Mouse (Mus musculus) embryonic facial prominence, embryonic 14.5 days (tissue): ENCODE data around the gene Tas2r136. TPM values are rescaled to one million over a fixed set of nuclear protein-coding genes. Genes with fewer than 3 reads are reported as not detected.
A peak's percentile ranks its signal among the peaks of the same experiment; 100 is the strongest.

ENCODE experiments used
- ATAC-seq: fragments of 200-750 bp; cut with Nextera tagmentation; 2 replicates; pipeline ENCODE4 v1.8.0; 2017; ENCODE audit warnings: low read depth, moderate number of reproducible peaks, moderate TSS enrichment
- DNase-seq: peaks from one replicate; pipeline ENCODE4 v3.0.0-alpha.2; 2015; ENCODE audit warnings: low spot score
- H3K27ac ChIP-seq: fragments of 300-500 bp; sonication (generic); replicated peaks from 2 replicates; pipeline ENCODE4 v1.5.1; 2014; ENCODE audit warnings: low read depth, mild to moderate bottlenecking, low read length, moderate library complexity
- H3K27me3 ChIP-seq: fragments of 300-500 bp; sonication (generic); replicated peaks from 2 replicates; pipeline ENCODE4 v1.6.1; 2014; ENCODE audit warnings: low read length; ENCODE audit not compliant: control insufficient read depth, insufficient read depth
- H3K36me3 ChIP-seq: fragments of 300-500 bp; sonication (generic); 2 replicates; pipeline ENCODE4 v1.6.1; 2014; ENCODE audit warnings: low read length, mixed read lengths; ENCODE audit not compliant: control insufficient read depth, insufficient read depth
- H3K4me1 ChIP-seq: fragments of 300-500 bp; sonication (generic); 2 replicates; pipeline ENCODE4 v1.6.1; 2014; ENCODE audit warnings: antibody characterized with exemption, low read length; ENCODE audit not compliant: control insufficient read depth, insufficient read depth
- H3K4me2 ChIP-seq: fragments of 300-500 bp; sonication (generic); 2 replicates; pipeline ENCODE4 v1.6.1; 2014; ENCODE audit warnings: low read depth, mild to moderate bottlenecking, low read length, moderate library complexity, mixed read lengths
- H3K4me3 ChIP-seq: fragments of 300-500 bp; sonication (generic); 2 replicates; pipeline ENCODE4 v1.5.1; 2014; ENCODE audit warnings: low read depth, mild to moderate bottlenecking, low read length
- H3K9ac ChIP-seq: fragments of 300-500 bp; sonication (generic); 2 replicates; pipeline ENCODE4 v1.6.1; 2014; ENCODE audit warnings: low read depth, mild to moderate bottlenecking, low read length, moderate library complexity, mixed read lengths
- H3K9me3 ChIP-seq: fragments of 300-500 bp; sonication (generic); 2 replicates; pipeline ENCODE4 v1.6.1; 2016; ENCODE audit warnings: low read length; ENCODE audit not compliant: control insufficient read depth
- WGBS: fragments of 180-500 bp; shearing (Covaris S2); extraction: QIAGEN DNeasy Blood & Tissue Kit; methylation state at CpG from one replicate; pipeline ENCODE4 v1.1.7; 2014; 5-methylcytosine and 5-hydroxymethylcytosine counted together
- polyA plus RNA-seq: library from polyadenylated mRNA; unstranded; fragments of >200 nt; fragmentation: Nextera tagmentation; extraction: Ambion mirVana; gene quantifications from 2 replicates; pipeline ENCODE4 v1.2.1, GENCODE M21; 2014

The Tas2r136 gene
- not detected in 2 replicates for polyA plus RNA-seq

DNA sequence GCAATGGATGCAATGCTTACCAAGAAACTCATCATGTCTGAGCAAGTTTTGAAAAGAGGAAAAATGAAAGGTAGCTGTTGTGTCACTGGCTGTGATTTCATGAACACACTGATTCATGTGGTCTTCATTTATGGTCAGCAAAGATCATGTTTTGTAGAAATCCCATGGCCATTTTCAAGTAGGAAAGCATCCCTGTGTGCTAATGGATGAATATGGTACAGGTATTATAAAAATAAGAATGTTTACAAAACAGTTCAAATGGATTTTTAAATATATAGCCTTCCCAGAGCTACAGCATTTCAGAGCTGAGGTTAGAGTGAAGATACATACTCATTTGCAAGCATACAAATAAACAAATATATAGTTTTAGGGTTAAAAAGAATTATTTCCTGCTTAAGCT lies at the start of gene Tas2r136:
Gene Tas2r136, minus strand, starts transcription at position 101 of the 400 bp plus-strand sequence.
- ATAC-seq (no peak), DNase-seq (no peak)
- H3K9ac ChIP-seq: no peak within 1 kb of the TSS
- no peaks in the 10 kb centered on the region for H3K4me1 ChIP-seq
- no peak within 1 kb of the TSS for H3K27ac ChIP-seq
- H3K4me3 ChIP-seq: no peak within 1 kb of the TSS
- no peak within 1 kb of the TSS for H3K4me2 ChIP-seq
- H3K27me3 ChIP-seq: no peaks in the 10 kb centered on the region
- H3K9me3 ChIP-seq: no peaks in the 10 kb centered on the region
- no peaks in the 10 kb centered on the region for H3K36me3 ChIP-seq

DNA sequence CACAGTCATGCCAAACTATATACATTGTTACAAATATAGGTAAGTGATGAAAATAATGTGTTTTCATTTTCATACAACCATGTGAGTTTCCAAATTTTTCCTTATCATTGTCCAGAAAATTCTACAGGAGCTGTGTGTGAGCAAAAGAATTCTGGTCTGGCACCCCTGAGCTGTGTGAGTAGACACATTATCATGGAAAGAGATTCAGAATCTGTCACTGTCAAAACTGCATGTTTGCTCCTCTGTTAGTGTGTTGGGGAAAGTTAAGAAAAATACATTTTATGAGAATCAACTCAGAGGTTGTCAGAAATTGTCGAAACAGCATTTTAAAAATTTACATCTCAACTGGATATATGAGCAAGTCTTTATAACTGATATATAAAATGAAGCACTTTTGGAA lies 24.6 kb upstream of the Tas2r136 start, which contains the start of gene Tas2r117:
Gene Tas2r117, plus strand, starts transcription at position 301 of the 400 bp plus-strand sequence.
- Histone ChIP-seq H3K4me3 (no peak within 1 kb of the TSS), H3K27me3 (no peaks in the 10 kb centered on the region), H3K9ac (no peak within 1 kb of the TSS), H3K9me3 (no peaks in the 10 kb centered on the region), H3K36me3 (no peaks in the 10 kb centered on the region), H3K27ac (no peak within 1 kb of the TSS), H3K4me2 (no peak within 1 kb of the TSS), H3K4me1 (no peaks in the 10 kb centered on the region)
- WGBS: 84% methylated on average over 1 of the region's 1 CpGs
- ATAC-seq: no peak
- DNase-seq: no peak

DNA sequence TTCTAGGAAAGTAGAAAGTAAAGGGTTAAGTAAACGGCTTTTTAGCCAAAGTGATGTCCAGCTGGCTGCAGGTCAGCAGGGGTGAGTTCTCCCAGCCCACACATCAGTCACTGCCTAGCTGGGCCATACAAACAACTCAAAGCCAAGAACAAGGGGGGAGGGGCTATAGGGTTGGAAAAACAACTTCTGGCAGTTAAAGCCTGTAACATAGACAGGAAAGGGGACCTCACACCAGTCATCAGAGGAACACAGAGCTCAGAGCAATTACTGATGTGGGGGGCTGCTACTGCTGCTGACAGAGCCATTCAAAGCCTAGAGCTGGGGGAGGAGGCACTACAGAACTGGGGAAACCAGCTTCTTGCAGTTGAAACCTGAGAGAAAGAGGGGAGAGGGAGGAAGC lies 17.4 kb upstream of the Tas2r136 start:
- H3K27ac ChIP-seq: no peak overlapping the region
- peak; percentile 0 for DNase-seq
- ATAC-seq: no peak

DNA sequence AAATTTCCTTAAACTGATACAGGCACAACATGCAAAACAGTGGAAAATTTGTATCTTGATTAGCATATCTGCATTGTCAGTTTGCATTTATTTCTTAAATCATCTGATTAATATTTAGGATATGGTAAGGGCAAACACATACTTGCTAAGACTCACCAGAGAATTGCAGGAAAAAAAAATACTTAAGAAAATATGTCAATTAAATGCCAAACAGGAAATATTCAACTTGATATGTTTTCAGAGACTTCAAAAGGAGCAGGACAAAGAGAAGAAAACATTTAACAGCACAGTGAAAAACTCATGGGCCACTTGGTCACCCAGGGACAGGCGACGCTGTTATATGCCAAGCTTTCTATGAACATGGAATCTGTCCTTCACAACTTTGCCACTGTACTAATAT lies 16.1 kb downstream of the Tas2r136 start, which contains the start of gene Tas2r102:
Gene Tas2r102, plus strand, starts transcription at position 301 of the 400 bp plus-strand sequence.
- H3K4me3 ChIP-seq: no peak within 1 kb of the TSS
- no peak within 1 kb of the TSS for H3K4me2 ChIP-seq
- no peaks in the 10 kb centered on the region for H3K27me3 ChIP-seq
- 86% methylated on average over 2 of the region's 2 CpGs for WGBS
- no peaks in the 10 kb centered on the region for H3K4me1 ChIP-seq
- no peak within 1 kb of the TSS for H3K9ac ChIP-seq
- no peak for DNase-seq
- ATAC-seq: no peak
- H3K9me3 ChIP-seq: no peaks in the 10 kb centered on the region
- H3K36me3 ChIP-seq: no peaks in the 10 kb centered on the region
- no peak within 1 kb of the TSS for H3K27ac ChIP-seq

More for the DNA sequence above, 17.4 kb upstream of the Tas2r136 start:
- Histone ChIP-seq H3K36me3 (no peaks in the 10 kb centered on the region), H3K27me3 (no peaks in the 10 kb centered on the region), H3K4me3 (no peak overlapping the region), H3K9ac (no peak overlapping the region), H3K9me3 (peaks cover 12% of the 10 kb centered on the region; the same call in 1 of the 2 replicates), H3K4me2 (no peak overlapping the region), H3K4me1 (no peaks in the 10 kb centered on the region)
- WGBS: 22% methylated on average over 1 of the region's 1 CpGs

DNA sequence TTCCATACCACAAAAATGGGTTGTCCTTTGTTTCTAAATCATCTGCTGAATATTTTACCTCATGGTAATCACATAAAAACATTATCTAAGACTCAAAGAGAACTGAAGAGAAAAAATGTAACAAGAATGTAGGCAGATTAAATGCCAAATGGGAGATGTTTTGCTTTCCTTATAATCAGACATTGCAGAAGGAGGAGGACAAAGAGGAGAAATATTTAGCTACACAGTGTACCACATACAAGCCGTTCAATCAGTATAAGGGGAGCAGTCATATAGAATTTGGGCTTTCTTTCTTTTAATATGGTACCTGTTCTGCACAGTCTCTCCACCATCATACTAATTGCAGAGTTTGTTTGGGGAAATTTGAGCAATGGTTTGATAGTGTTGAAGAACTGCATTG lies 23.5 kb downstream of the Tas2r136 start, which contains the start of gene Tas2r124:
Gene Tas2r124, plus strand, starts transcription at position 301 of the 400 bp plus-strand sequence.
- H3K36me3 ChIP-seq: no peaks in the 10 kb centered on the region
- WGBS: 89% methylated on average over 1 of the region's 1 CpGs
- no peaks in the 10 kb centered on the region for H3K4me1 ChIP-seq
- H3K4me3 ChIP-seq: no peak within 1 kb of the TSS
- no peak within 1 kb of the TSS for H3K9ac ChIP-seq
- no peak for ATAC-seq
- H3K4me2 ChIP-seq: no peak within 1 kb of the TSS
- no peak for DNase-seq
- no peaks in the 10 kb centered on the region for H3K9me3 ChIP-seq
- H3K27ac ChIP-seq: no peak within 1 kb of the TSS
- H3K27me3 ChIP-seq: no peaks in the 10 kb centered on the region

DNA sequence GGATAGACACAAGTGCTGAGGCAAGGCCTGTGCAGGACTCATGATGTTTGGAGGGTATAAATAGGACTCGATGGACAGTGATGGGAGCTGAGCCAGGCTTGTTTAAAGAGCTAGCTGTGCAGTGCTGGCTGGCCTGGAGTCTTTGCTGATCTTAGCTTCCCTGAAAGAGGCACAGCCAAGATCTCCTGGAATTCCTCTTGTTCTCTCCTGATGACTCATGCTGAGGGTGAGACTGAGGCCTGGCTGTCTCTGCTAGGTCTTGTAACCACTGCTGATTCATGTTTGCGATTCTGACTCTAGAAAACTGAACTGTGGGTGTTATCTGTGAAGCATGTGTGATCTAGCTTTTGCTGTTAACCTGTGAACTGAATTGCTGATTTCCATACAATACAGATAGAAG lies 27.8 kb downstream of the Tas2r136 start:
- H3K27ac ChIP-seq: no peak overlapping the region
- DNase-seq (no peak), ATAC-seq (no peak)
- WGBS: 84% methylated on average over 2 of the region's 2 CpGs
- H3K36me3 ChIP-seq: no peaks in the 10 kb centered on the region
- H3K4me1 ChIP-seq: no peaks in the 10 kb centered on the region
- H3K27me3 ChIP-seq: no peaks in the 10 kb centered on the region
- no peak overlapping the region for H3K9ac ChIP-seq
- no peaks in the 10 kb centered on the region for H3K9me3 ChIP-seq
- H3K4me2 ChIP-seq: no peak overlapping the region
- H3K4me3 ChIP-seq: no peak overlapping the region

DNA sequence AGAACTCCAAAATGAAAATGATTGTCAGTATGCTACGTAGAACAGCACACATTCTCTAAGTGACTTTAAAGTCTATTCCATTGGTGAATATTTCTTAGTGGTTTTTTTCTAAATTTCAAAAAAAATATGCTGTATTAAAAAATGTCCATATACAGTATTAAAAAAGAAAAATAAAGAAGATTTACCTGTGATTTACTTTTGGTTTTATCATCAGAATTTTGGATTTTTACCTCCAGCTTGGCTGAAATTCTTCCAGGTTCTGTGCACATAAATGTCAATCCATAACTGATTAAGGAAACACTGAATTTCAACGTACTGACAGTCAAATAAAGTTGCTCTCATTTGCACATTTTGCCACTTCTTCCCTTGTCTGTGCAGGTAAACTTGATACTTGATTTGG lies 40.0 kb downstream of the Tas2r136 start, which contains the start of gene Tas2r115:
Gene Tas2r115, minus strand, starts transcription at position 101 of the 400 bp plus-strand sequence.
- Histone ChIP-seq H3K4me2 (no peak within 1 kb of the TSS), H3K9ac (no peak within 1 kb of the TSS), H3K4me1 (no peaks in the 10 kb centered on the region), H3K27me3 (no peaks in the 10 kb centered on the region), H3K27ac (no peak within 1 kb of the TSS), H3K36me3 (no peaks in the 10 kb centered on the region), H3K4me3 (no peak within 1 kb of the TSS), H3K9me3 (no peaks in the 10 kb centered on the region)
- DNase-seq (no peak), ATAC-seq (no peak)
- 66% methylated on average over 2 of the region's 2 CpGs for WGBS

Other genes starting within 250 kb of the Tas2r136 start
- gene Prh1, start 208.4 kb downstream of the Tas2r136 start, polyA plus RNA-seq: not detected in 2 replicates
- gene Prp2, start 182.2 kb downstream of the Tas2r136 start, polyA plus RNA-seq: not detected in 2 replicates
- not detected in 2 replicates for gene A630073D07Rik, start 126.6 kb downstream of the Tas2r136 start, polyA plus RNA-seq
- gene Tas2r120, start 121.2 kb downstream of the Tas2r136 start, polyA plus RNA-seq: not detected in 2 replicates
- gene Tas2r121, start 77.2 kb downstream of the Tas2r136 start, polyA plus RNA-seq: not detected in 2 replicates
- not detected in 2 replicates for gene Tas2r122, start 66.2 kb downstream of the Tas2r136 start, polyA plus RNA-seq
- not detected in 2 replicates for gene Tas2r115, start 40.1 kb downstream of the Tas2r136 start, polyA plus RNA-seq
- gene Tas2r124, start 23.4 kb downstream of the Tas2r136 start, polyA plus RNA-seq: not detected in 2 replicates
- not detected in 2 replicates for gene Tas2r102, start 16.0 kb downstream of the Tas2r136 start, polyA plus RNA-seq
- gene Tas2r117, start 24.7 kb upstream of the Tas2r136 start, polyA plus RNA-seq: not detected in 2 replicates
- not detected in 2 replicates for gene Tas2r123, start 69.0 kb upstream of the Tas2r136 start, polyA plus RNA-seq
- gene Tas2r116, start 77.3 kb upstream of the Tas2r136 start, polyA plus RNA-seq: not detected in 2 replicates
- not detected in 2 replicates for gene Tas2r110, start 89.8 kb upstream of the Tas2r136 start, polyA plus RNA-seq
- gene Tas2r113, start 114.8 kb upstream of the Tas2r136 start, polyA plus RNA-seq: not detected in 2 replicates
- not detected in 2 replicates for gene Tas2r125, start 131.5 kb upstream of the Tas2r136 start, polyA plus RNA-seq
- gene Tas2r129, start 172.9 kb upstream of the Tas2r136 start, polyA plus RNA-seq: not detected in 2 replicates
- not detected in 2 replicates for gene Tas2r131, start 179.8 kb upstream of the Tas2r136 start, polyA plus RNA-seq
- not detected in 2 replicates for gene Tas2r109, start 202.8 kb upstream of the Tas2r136 start, polyA plus RNA-seq